Mouse (Mus musculus) neutrophil, adult 5-6 weeks (primary cell): ENCODE measurements at regions not wholly inside any gene's neighbourhood (a gene's known extent, or its start where the extent isn't known, plus 50 kb on each side); places are given as distances from the start of the nearest gene placed in this dataset.
"Not testable (repeated sequence)": the region's sequence is repeated elsewhere in the genome, so short reads cannot be mapped to it uniquely, and the experiment has no call there.

Experiments
- ATAC-seq: fragments of 151-379, 151-347 bp; 2 replicates; pipeline ENCODE4 v1.8.0; 2017; ENCODE audit warnings: mild to moderate bottlenecking, moderate TSS enrichment; ENCODE audit not compliant: insufficient number of reproducible peaks, poor library complexity, low FRiP score, severe bottlenecking; ENCODE audit errors: extremely low read depth

- ATAC-seq: no peak
Observed at GRCm38 (mm10) chr4:55253769-55254168, 96.1 kb upstream of the Rad23b start.

- no peak for ATAC-seq
Observed at GRCm38 (mm10) chr4:55271965-55272630, 77.7 kb upstream of the Rad23b start.

GRCm38 (mm10) chr4:55276300-55276952 is 73.4 kb upstream of the Rad23b start:
- no peak for ATAC-seq

- ATAC-seq: not testable (repeated sequence)
Observed at GRCm38 (mm10) chr4:55279351-55279750, 70.5 kb upstream of the Rad23b start.

GRCm38 (mm10) chr4:55280706-55281105 is 69.1 kb upstream of the Rad23b start:
- ATAC-seq: no peak

GRCm38 (mm10) chr4:55281486-55282096 is 68.3 kb upstream of the Rad23b start:
- ATAC-seq: no peak

- ATAC-seq: no peak
Observed at GRCm38 (mm10) chr4:55282474-55282873, 67.4 kb upstream of the Rad23b start.

GRCm38 (mm10) chr4:55284722-55285225 is 65.1 kb upstream of the Rad23b start:
- no peak for ATAC-seq

GRCm38 (mm10) chr4:55285641-55286040 is 64.2 kb upstream of the Rad23b start:
- no peak for ATAC-seq

GRCm38 (mm10) chr4:55288456-55288855 is 61.4 kb upstream of the Rad23b start:
- no peak for ATAC-seq

GRCm38 (mm10) chr4:55292277-55292676 is 57.6 kb upstream of the Rad23b start:
- ATAC-seq: no peak

- no peak for ATAC-seq
Observed at GRCm38 (mm10) chr4:55292701-55293100, 57.1 kb upstream of the Rad23b start.

GRCm38 (mm10) chr4:55293347-55294079 is 56.3 kb upstream of the Rad23b start:
- no peak for ATAC-seq

- ATAC-seq: no peak
Observed at GRCm38 (mm10) chr4:55294255-55294687, 55.6 kb upstream of the Rad23b start.

GRCm38 (mm10) chr4:55297841-55298240 is 52.0 kb upstream of the Rad23b start:
- no peak for ATAC-seq
